In the genomic region with DNA sequence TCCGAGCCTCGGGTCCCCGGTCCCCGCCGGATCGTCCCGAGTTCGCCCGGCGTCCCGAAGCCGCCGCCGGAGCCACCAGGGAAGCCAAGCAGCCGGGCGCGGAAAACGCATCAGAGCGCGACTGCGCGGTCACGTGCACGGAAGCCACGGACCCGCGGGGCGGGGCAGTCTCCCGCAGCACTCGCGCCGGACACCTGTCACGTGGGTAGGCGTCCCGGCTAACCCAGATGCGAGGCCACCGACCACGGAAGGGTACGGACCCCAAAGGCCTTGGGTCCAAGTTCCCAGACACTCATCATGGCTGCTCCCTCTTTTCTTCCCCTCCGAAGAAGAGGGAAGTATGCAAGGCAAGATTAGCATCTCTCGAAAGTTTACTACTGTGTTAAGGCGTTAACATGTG, we compare ENCODE assay signal across 8 mouse cellular contexts. TPM values are rescaled to one million over a fixed set of nuclear protein-coding genes. Genes with fewer than 3 reads are reported as not detected.
A peak's percentile ranks its signal among the peaks of the same experiment; 100 is the strongest.
DNase-seq lines count a peak whose midpoint lies in the region; ATAC-seq and TF ChIP-seq lines count a peak whose summit lies in the region.
"Not testable (repeated sequence)": the region's sequence is repeated elsewhere in the genome, so short reads cannot be mapped to it uniquely, and the experiment has no call there.

No protein-coding gene starts in this region.

- TF ChIP-seq CTCF in olfactory bulb, adult 2 months (IDR thresholded peaks at IDR 0.05; ENCODE audit: insufficient read depth, low read depth, low read length): not testable (repeated sequence)

- not testable (repeated sequence) for H3K9me3 ChIP-seq in embryonic facial prominence, embryonic 11.5 days (replicated peaks; ENCODE audit: control insufficient read depth, low read length); limb, embryonic 14.5 days (ENCODE audit: control insufficient read depth, low read length)

- peak; percentile 54 for ATAC-seq in embryonic facial prominence, embryonic 11.5 days (replicated peaks; ENCODE audit: insufficient number of reproducible peaks, low FRiP score, low TSS enrichment, low read depth)
- ATAC-seq in limb, embryonic 14.5 days (ENCODE audit: low FRiP score, low read depth): peak; percentile 90

- TF ChIP-seq POLR2A in limb, embryonic 14.5 days (IDR thresholded peaks at IDR 0.05; ENCODE audit: borderline replicate concordance, extremely low read depth, insufficient read depth, insufficient read length); olfactory bulb, adult 2 months (IDR thresholded peaks at IDR 0.05; ENCODE audit: insufficient read depth, low read depth, low read length): not testable (repeated sequence)

- H3K9ac ChIP-seq in embryonic facial prominence, embryonic 11.5 days (replicated peaks; ENCODE audit: low read length): peak overlapping the region; percentile 90
- peak overlapping the region; percentile 87 for H3K9ac ChIP-seq in limb, embryonic 14.5 days (ENCODE audit: low read depth, low read length, severe bottlenecking)

- 1% methylated on average over 34 of the region's 42 CpGs for WGBS in embryonic facial prominence, embryonic 11.5 days
- under 1% methylated on average over 28 of the region's 42 CpGs for WGBS in limb, embryonic 14.5 days
- under 1% methylated on average over 42 of the region's 42 CpGs for WGBS in olfactory bulb, adult 2 months

- H3K4me2 ChIP-seq in embryonic facial prominence, embryonic 11.5 days (ENCODE audit: low read depth, low read length): peak overlapping the region; percentile 90
- peak overlapping the region; percentile 73 for H3K4me2 ChIP-seq in limb, embryonic 14.5 days (replicated peaks; ENCODE audit: low read depth, low read length, severe bottlenecking)

- peak overlapping the region; percentile 79 for H3K4me3 ChIP-seq in embryonic facial prominence, embryonic 11.5 days (ENCODE audit: low read depth, low read length)
- H3K4me3 ChIP-seq in limb, embryonic 14.5 days (replicated peaks; ENCODE audit: low read length): peak overlapping the region; percentile 68
- H3K4me3 ChIP-seq in olfactory bulb, adult 2 months (ENCODE audit: insufficient read depth, low read depth, low read length): peak overlapping the region; percentile 51

- not testable (repeated sequence) for H3K27ac ChIP-seq in embryonic facial prominence, embryonic 11.5 days (replicated peaks; ENCODE audit: low read depth, low read length); limb, embryonic 14.5 days (replicated peaks; ENCODE audit: low read depth, low read length); olfactory bulb, adult 2 months (ENCODE audit: insufficient read depth, low read depth, low read length)

- H3K4me1 ChIP-seq in embryonic facial prominence, embryonic 11.5 days (ENCODE audit: control insufficient read depth, insufficient read depth, low read length); limb, embryonic 14.5 days (ENCODE audit: control insufficient read depth, insufficient read depth, low read length): not testable (repeated sequence)
- peaks cover 15% of the 10 kb centered on the region for H3K4me1 ChIP-seq in olfactory bulb, adult 2 months (ENCODE audit: control insufficient read depth, insufficient read depth, low read length)

- DNase-seq in 416B (ENCODE audit: low read depth): peak; percentile 54
- DNase-seq in adrenal gland, adult (ENCODE audit: inconsistent age in 2 of 2, low spot score in 1 of 2): peak; percentile 32 to 75
- peak; percentile 70 for DNase-seq in embryonic facial prominence, embryonic 11.5 days (ENCODE audit: low spot score)
- DNase-seq in heart, adult 11 months: peak; percentile 90
- DNase-seq in hindlimb bud, embryonic 11.5 days (ENCODE audit: extremely low spot score, low read depth, low spot score): peak; percentile 22
- DNase-seq in limb, embryonic 14.5 days (ENCODE audit: low spot score): peak; percentile 29
- peak; percentile 49 for DNase-seq in mesoderm, embryonic 11.5 days (ENCODE audit: low read depth, low spot score)

- not testable (repeated sequence) for H3K27me3 ChIP-seq in embryonic facial prominence, embryonic 11.5 days (ENCODE audit: control insufficient read depth, insufficient read depth, low read length); limb, embryonic 14.5 days (ENCODE audit: control insufficient read depth, insufficient read depth, low read length)

- not testable (repeated sequence) for H3K36me3 ChIP-seq in embryonic facial prominence, embryonic 11.5 days (replicated peaks; ENCODE audit: control insufficient read depth, insufficient read depth, low read depth, low read length); limb, embryonic 14.5 days (ENCODE audit: control insufficient read depth, insufficient read depth, low read length)

RNA-seq across cellular contexts. Expression of a gene that starts 47.1 kb away (rescaled TPM):
- polyA plus RNA-seq in embryonic facial prominence, embryonic 11.5 days (2014; fragmentation: Nextera tagmentation; extraction: Ambion mirVana): 546 and 573 TPM in 2 replicates
- polyA plus RNA-seq in limb, embryonic 14.5 days (2012; rRNA removed): 399 and 408 TPM in 2 replicates
- polyA plus RNA-seq in limb, embryonic 14.5 days (2014; fragmentation: Nextera tagmentation; extraction: Ambion mirVana): 513 and 517 TPM in 2 replicates
- not detected in 2 replicates for polyA plus RNA-seq in olfactory bulb, adult 2 months (2012; ENCODE audit: insufficient read depth, insufficient read length, low replicate concordance, missing spikeins)

Comparison
In these comparisons a context has a peak if more than half of its experiments do, and no peak if none do; other contexts are left out.
1. DNase-seq: peak in every context shown above with its lines; median percentile 90 in heart, adult 11 months; 70 in embryonic facial prominence, embryonic 11.5 days; 54 in 416B; 54 in adrenal gland, adult; 49 in mesoderm, embryonic 11.5 days; 29 in limb, embryonic 14.5 days; 22 in hindlimb bud, embryonic 11.5 days.